Mouse (Mus musculus) liver, embryonic 16.5 days (tissue): ENCODE data around the gene Abr. TPM values are rescaled to one million over a fixed set of nuclear protein-coding genes. Genes with fewer than 3 reads are reported as not detected.

ENCODE experiments used
- ATAC-seq: fragments of 200-750 bp; cut with Nextera tagmentation; 2 replicates; pipeline ENCODE4 v1.8.0; 2017; ENCODE audit warnings: low read depth, mild to moderate bottlenecking, moderate number of reproducible peaks, moderate library complexity
- H3K27ac ChIP-seq: fragments of 300-500 bp; sonication (generic); 2 replicates; pipeline ENCODE4 v1.5.1; 2014; ENCODE audit warnings: mild to moderate bottlenecking, low read length
- H3K27me3 ChIP-seq: fragments of 300-500 bp; sonication (generic); 2 replicates; pipeline ENCODE4 v1.6.1; 2014; ENCODE audit warnings: low read depth, low read length, mixed read lengths; ENCODE audit not compliant: control insufficient read depth, insufficient read depth
- H3K36me3 ChIP-seq: fragments of 300-500 bp; sonication (generic); 2 replicates; pipeline ENCODE4 v1.6.1; 2014; ENCODE audit warnings: mild to moderate bottlenecking; ENCODE audit not compliant: control insufficient read depth, insufficient read depth
- H3K4me1 ChIP-seq: fragments of 300-500 bp; sonication (generic); 2 replicates; pipeline ENCODE4 v1.6.1; 2014; ENCODE audit warnings: low read depth, low read length, mixed read lengths; ENCODE audit not compliant: control insufficient read depth
- H3K4me2 ChIP-seq: fragments of 300-500 bp; sonication (generic); 2 replicates; pipeline ENCODE4 v1.6.1; 2014; ENCODE audit warnings: low read depth, low read length, mixed read lengths
- H3K4me3 ChIP-seq: fragments of 300-500 bp; sonication (generic); 2 replicates; pipeline ENCODE4 v1.5.1; 2014; ENCODE audit warnings: low read depth, mild to moderate bottlenecking, low read length
- H3K9ac ChIP-seq: fragments of 300-500 bp; sonication (generic); 2 replicates; pipeline ENCODE4 v1.6.1; 2014; ENCODE audit warnings: low read depth, low read length
- H3K9me3 ChIP-seq: fragments of 300-500 bp; sonication (generic); replicated peaks from 2 replicates; pipeline ENCODE4 v1.6.1; 2016; ENCODE audit warnings: low read length; ENCODE audit not compliant: control insufficient read depth
- WGBS: fragments of 180-500 bp; shearing (Covaris S2); extraction: QIAGEN DNeasy Blood & Tissue Kit; methylation state at CpG from one replicate; pipeline ENCODE4 v1.1.7; 2014; ENCODE audit not compliant: insufficient replicate concordance; 5-methylcytosine and 5-hydroxymethylcytosine counted together
- polyA plus RNA-seq: library from polyadenylated mRNA; unstranded; fragments of >200 nt; fragmentation: Nextera tagmentation; extraction: Ambion mirVana; gene quantifications from 2 replicates; pipeline ENCODE4 v1.2.1, GENCODE M21; 2015

The Abr gene
- polyA plus RNA-seq, 1 experiment from 2014 or later, result 3.7 TPM

GRCm38 (mm10) chr11:76472617-76473016 lies 149.5 kb downstream of the Abr start:
- Histone ChIP-seq H3K4me3 (no peak overlapping the region), H3K9me3 (no peaks in the 10 kb centered on the region), H3K4me2 (no peak overlapping the region), H3K27me3 (no peaks in the 10 kb centered on the region), H3K9ac (no peak overlapping the region), H3K36me3 (no peaks in the 10 kb centered on the region), H3K4me1 (no peaks in the 10 kb centered on the region), H3K27ac (no peak overlapping the region)
- no peak for ATAC-seq
- WGBS, result 42% methylated on average over 5 of the region's 5 CpGs

DNA sequence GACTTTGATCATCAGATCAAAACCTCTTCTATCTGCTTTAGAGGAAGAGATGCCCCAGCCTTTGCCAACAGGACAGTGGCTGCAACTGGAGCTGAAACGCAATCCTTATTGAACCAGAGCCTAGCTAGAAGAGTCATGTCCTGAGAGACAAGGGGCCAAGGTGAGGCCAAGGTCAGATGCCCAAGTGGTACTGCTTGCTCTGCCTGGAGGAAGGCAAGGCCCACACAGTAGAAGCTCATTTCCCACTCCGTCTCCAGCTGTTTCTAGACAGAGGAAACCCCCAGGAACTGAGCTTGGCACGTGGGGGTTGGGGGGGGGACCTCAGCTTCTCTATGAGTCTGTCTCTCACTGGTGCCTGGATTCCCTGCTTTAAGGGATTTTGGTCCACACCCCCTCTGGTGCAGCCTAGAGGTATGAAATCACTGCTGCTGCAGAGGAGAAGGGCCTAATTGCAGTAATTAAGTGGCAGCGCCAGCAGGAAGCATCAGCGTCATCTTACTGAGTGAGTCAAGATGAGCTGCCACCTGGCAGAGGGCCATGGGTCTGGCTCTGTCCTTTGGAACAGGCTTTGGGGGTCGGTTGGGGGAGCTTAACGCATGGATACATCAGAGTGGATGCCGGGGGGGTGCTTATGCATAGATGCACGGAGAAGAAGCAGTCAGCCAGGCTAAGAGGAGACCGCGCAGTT lies 152.7 kb downstream of the Abr start:
- no peaks in the 10 kb centered on the region for H3K36me3 ChIP-seq
- no peak for ATAC-seq
- H3K4me2 ChIP-seq, result no peak overlapping the region
- no peaks in the 10 kb centered on the region for H3K9me3 ChIP-seq
- no peak overlapping the region for H3K4me3 ChIP-seq
- no peaks in the 10 kb centered on the region for H3K27me3 ChIP-seq
- no peak overlapping the region for H3K9ac ChIP-seq
- WGBS, result 63% methylated on average over 11 of the region's 11 CpGs
- no peak overlapping the region for H3K27ac ChIP-seq
- no peaks in the 10 kb centered on the region for H3K4me1 ChIP-seq

DNA sequence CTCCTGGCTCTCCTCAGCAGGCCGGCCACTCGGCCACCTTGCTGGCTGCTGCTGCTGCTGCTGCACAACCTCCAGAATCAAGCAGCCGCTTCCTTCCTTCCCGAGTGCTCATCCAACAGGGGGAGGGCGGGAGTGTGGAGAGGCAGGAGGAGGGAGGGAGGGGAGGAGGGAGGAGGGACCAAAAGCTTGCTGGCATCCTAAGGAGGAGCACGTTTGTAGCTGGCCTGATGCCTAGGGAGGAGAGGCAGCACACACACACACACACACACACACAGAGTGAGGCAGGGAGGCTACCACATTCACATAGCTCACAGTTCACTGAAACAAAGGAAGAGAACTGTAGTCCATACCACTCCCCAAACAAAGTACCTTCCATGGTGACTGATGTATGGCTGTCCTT lies 153.8 kb downstream of the Abr start:
- H3K9me3 ChIP-seq, result no peaks in the 10 kb centered on the region
- no peak overlapping the region for H3K27ac ChIP-seq

GRCm38 (mm10) chr11:76467487-76468005 lies 154.6 kb downstream of the Abr start:
- no peak for ATAC-seq
- no peaks in the 10 kb centered on the region for H3K9me3 ChIP-seq
- no peak overlapping the region for H3K27ac ChIP-seq
- no peaks in the 10 kb centered on the region for H3K4me1 ChIP-seq
- no peak overlapping the region for H3K4me2 ChIP-seq
- no peak overlapping the region for H3K4me3 ChIP-seq
- no peak overlapping the region for H3K9ac ChIP-seq
- no peaks in the 10 kb centered on the region for H3K27me3 ChIP-seq
- H3K36me3 ChIP-seq, result no peaks in the 10 kb centered on the region
- WGBS, result 53% methylated on average over 8 of the region's 8 CpGs

More for the DNA sequence above, 153.8 kb downstream of the Abr start:
- ATAC-seq, result no peak
- Histone ChIP-seq H3K4me2 (no peak overlapping the region), H3K4me1 (no peaks in the 10 kb centered on the region), H3K9ac (no peak overlapping the region), H3K4me3 (no peak overlapping the region), H3K36me3 (no peaks in the 10 kb centered on the region), H3K27me3 (no peaks in the 10 kb centered on the region)
- WGBS, result 45% methylated on average over 5 of the region's 6 CpGs

DNA sequence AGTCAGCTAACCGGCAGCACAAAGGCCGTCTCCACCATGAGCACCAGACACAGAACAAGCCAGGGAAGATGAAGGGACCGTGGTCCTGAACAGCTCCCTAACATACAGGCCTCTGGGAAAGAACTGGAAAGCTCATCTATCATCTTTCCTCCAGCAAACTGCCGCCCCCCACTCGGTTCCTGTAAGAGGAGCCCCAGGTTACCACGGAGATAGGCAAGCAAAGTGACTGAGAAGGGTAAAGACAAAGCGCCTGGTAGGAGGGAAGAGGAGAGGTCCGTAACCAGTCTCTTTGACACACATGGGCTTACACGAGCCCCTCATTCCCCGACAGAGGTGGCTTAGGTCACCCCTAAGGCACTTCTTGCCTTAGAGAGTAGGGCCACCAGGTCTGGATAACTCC lies 155.0 kb downstream of the Abr start:
- H3K4me1 ChIP-seq, result no peaks in the 10 kb centered on the region
- no peak overlapping the region for H3K4me2 ChIP-seq
- no peak overlapping the region for H3K27ac ChIP-seq
- WGBS, result 53% methylated on average over 10 of the region's 10 CpGs
- no peak for ATAC-seq
- no peaks in the 10 kb centered on the region for H3K9me3 ChIP-seq
- H3K9ac ChIP-seq, result no peak overlapping the region
- no peaks in the 10 kb centered on the region for H3K27me3 ChIP-seq
- no peak overlapping the region for H3K4me3 ChIP-seq
- H3K36me3 ChIP-seq, result no peaks in the 10 kb centered on the region

DNA sequence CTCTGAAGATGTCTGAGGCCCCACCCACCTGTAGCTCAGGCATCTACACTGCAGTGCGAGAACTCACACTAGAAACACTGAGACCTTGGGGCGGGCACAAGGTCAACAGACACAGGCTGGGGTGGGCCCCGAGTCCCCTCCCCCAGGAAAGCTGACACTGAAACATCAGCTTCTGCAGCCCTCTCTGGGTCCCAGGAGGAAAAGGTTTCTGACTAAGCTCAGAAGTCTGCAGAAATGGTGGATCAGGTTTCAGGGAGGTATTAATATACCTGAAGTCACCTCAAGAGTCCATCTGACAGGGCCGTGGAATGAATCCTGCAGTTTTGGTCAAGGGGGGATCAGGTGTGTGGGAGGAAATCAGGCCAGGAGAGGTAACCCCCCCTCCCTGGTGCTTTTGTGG lies 156.2 kb downstream of the Abr start:
- Histone ChIP-seq H3K4me2 (no peak overlapping the region), H3K4me1 (no peaks in the 10 kb centered on the region), H3K9me3 (no peaks in the 10 kb centered on the region), H3K4me3 (no peak overlapping the region), H3K27ac (no peak overlapping the region), H3K9ac (no peak overlapping the region), H3K27me3 (no peaks in the 10 kb centered on the region), H3K36me3 (no peaks in the 10 kb centered on the region)
- ATAC-seq, result no peak
- 66% methylated on average over 4 of the region's 4 CpGs for WGBS

- ATAC-seq, result no peak
- H3K4me1 ChIP-seq, result no peaks in the 10 kb centered on the region; the same call in 1 of the 2 replicates
- no peak overlapping the region for H3K9ac ChIP-seq
- WGBS, result 62% methylated on average over 5 of the region's 5 CpGs
- H3K9me3 ChIP-seq, result no peaks in the 10 kb centered on the region
- H3K4me3 ChIP-seq, result no peak overlapping the region
- H3K4me2 ChIP-seq, result no peak overlapping the region
- H3K36me3 ChIP-seq, result no peaks in the 10 kb centered on the region
- no peak overlapping the region for H3K27ac ChIP-seq
- no peaks in the 10 kb centered on the region for H3K27me3 ChIP-seq
Measured at GRCm38 (mm10) chr11:76461696-76462095, 160.4 kb downstream of the Abr start.

DNA sequence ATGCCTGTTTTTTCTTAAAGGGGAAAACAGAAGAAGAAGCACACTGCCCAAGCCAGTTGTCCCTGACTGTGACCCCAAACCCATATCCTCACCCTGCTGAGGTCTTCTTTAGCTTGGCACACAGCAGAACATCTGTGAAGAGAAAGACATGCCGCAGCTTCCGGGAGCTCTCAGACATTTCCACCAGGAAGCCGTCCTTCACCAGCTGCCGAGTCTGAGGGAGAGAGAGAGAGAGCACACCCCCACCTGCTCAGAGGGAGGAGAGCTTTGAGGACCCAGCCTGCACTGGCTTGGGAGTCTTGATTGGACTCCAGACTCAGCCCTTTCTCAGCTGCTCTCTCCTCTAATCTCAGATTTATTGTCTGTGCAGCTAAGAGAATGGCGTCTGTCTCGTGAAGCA lies 160.9 kb downstream of the Abr start:
- H3K27ac ChIP-seq, result no peak overlapping the region
- 52% methylated on average over 6 of the region's 6 CpGs for WGBS
- ATAC-seq, result no peak

GRCm38 (mm10) chr11:76459489-76459888 lies 162.6 kb downstream of the Abr start:
- no peak for ATAC-seq
- Histone ChIP-seq H3K27ac (no peak overlapping the region), H3K4me1 (no peaks in the 10 kb centered on the region; the same call in 1 of the 2 replicates), H3K4me3 (no peak overlapping the region), H3K9ac (no peak overlapping the region), H3K36me3 (no peaks in the 10 kb centered on the region), H3K4me2 (no peak overlapping the region), H3K27me3 (no peaks in the 10 kb centered on the region), H3K9me3 (no peaks in the 10 kb centered on the region)
- WGBS, result 49% methylated on average over 3 of the region's 3 CpGs

More for the DNA sequence above, 160.9 kb downstream of the Abr start:
- no peaks in the 10 kb centered on the region for H3K36me3 ChIP-seq
- no peak overlapping the region for H3K9ac ChIP-seq
- no peaks in the 10 kb centered on the region for H3K9me3 ChIP-seq
- no peak overlapping the region for H3K4me2 ChIP-seq
- no peaks in the 10 kb centered on the region for H3K27me3 ChIP-seq
- H3K4me3 ChIP-seq, result no peak overlapping the region
- H3K4me1 ChIP-seq, result no peaks in the 10 kb centered on the region; the same call in 1 of the 2 replicates
